Mouse (Mus musculus) heart, postnatal 0 days (tissue): ENCODE measurements around the gene Gm10203.

Experiments
- CTCF ChIP-seq: IDR thresholded peaks from 2 replicates; pipeline ENCODE4 v1.5.1; 2016; ENCODE audit warnings: antibody characterized with exemption, control low read depth, low read depth
- EP300 ChIP-seq: IDR thresholded peaks from 2 replicates; pipeline ENCODE4 v1.6.1; 2016; ENCODE audit warnings: antibody characterized with exemption, low read depth

DNA sequence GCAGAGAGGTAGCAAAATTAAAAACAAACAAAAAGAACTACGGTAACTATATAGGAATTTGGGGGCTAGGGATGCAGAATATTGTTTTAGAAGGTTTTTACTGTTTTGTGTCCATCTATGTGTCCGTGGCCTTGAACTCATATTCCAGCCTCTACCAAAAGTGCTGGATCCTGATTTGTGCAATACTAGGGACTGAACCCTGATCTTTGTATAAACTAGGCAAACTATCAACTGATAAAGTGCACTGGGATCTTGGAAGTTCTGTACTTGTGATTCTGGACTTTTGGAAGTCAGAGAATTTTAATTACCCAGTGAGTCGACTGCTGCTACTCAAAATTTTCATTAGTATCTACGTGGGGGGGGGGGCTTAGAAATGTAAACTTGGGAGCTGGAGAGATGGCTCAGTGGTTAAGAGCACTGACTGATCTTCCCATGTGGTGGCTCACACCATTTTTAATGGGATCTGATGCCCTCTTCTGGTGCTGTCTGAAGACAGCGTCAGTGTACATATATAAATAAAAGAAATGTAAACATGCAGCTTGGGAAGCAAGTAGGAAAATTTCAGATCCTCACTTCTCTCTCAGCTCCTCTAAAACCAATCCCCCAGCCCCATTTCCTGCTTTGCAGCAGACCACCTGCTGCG lies 23.6 kb downstream of the Gm10203 start:
- TF ChIP-seq CTCF (0 out of 2 replicates have a peak, but pooled peaks have one; percentile 6), EP300 (no peak)
